Mouse (Mus musculus) CH12.LX (cell line): ENCODE results near the gene Fxr2.

Experiments used
- CHD1 ChIP-seq: IDR thresholded peaks from 2 replicates; pipeline ENCODE4 v1.6.1; 2012; ENCODE audit warnings: low read depth, low read length, improper control_type of control experiment, inconsistent platforms
- CTCF ChIP-seq, 2 experiments: IDR thresholded peaks in 1 of 2; conservative IDR thresholded peaks in 1 of 2; 2 replicates each; pipeline ENCODE4 v1.5.1; 2011 to 2012; ENCODE audit warnings: low read depth in 2 of 2, low read length in 2 of 2, improper control_type of control experiment in 1 of 2, inconsistent platforms in 1 of 2, mild to moderate bottlenecking in 1 of 2, moderate library complexity in 1 of 2
- POLR2A ChIP-seq: IDR thresholded peaks from 2 replicates; pipeline ENCODE4 v1.6.1; 2011; ENCODE audit warnings: low read depth, mild to moderate bottlenecking, improper control_type of control experiment, low read length
- POLR2AphosphoS2 ChIP-seq: IDR thresholded peaks from 2 replicates; pipeline ENCODE4 v1.6.1; 2011; ENCODE audit warnings: low read depth, low read length, improper control_type of control experiment
- TCF12 ChIP-seq: IDR thresholded peaks from 2 replicates; pipeline ENCODE4 v1.6.1; 2014; ENCODE audit warnings: low read depth, mild to moderate bottlenecking, inconsistent platforms, low read length, improper control_type of control experiment
- USF1 ChIP-seq: IDR thresholded peaks from 2 replicates; pipeline ENCODE4 v1.6.1; 2014; ENCODE audit warnings: low read depth, mild to moderate bottlenecking, inconsistent platforms, low read length, improper control_type of control experiment
- ZC3H11A ChIP-seq: IDR thresholded peaks from 2 replicates; pipeline ENCODE4 v1.6.1; 2012; ENCODE audit warnings: low read depth, mild to moderate bottlenecking, inconsistent platforms, low read length, improper control_type of control experiment
- ZKSCAN1 ChIP-seq: IDR thresholded peaks from 2 replicates; pipeline ENCODE4 v1.6.1; 2012; ENCODE audit warnings: low read depth, inconsistent platforms, low read length, improper control_type of control experiment, borderline replicate concordance

GRCm38 (mm10) chr11:69662967-69663671 lies 30.3 kb downstream of the Fxr2 start:
- 0 out of 2 replicates have a peak, but pooled peaks have one; percentile 2 for TF ChIP-seq USF1
- no peak for TF ChIP-seq POLR2AphosphoS2
- TF ChIP-seq ZKSCAN1 = no peak
- TF ChIP-seq POLR2A = no peak; the same call in 1 of the 2 replicates
- TF ChIP-seq TCF12 = peak; percentile 35; the same call in 1 of the 2 replicates
- TF ChIP-seq CTCF (conservative IDR thresholded peaks at IDR 0.05 in 1 of 2, IDR thresholded peaks at IDR 0.05 in 1 of 2; ENCODE audit: low read depth in 2 of 2, low read length in 2 of 2) = no peak
- no peak for TF ChIP-seq ZC3H11A
- TF ChIP-seq CHD1 = peak; percentile 89; the same call in 1 of the 2 replicates
